Mouse (Mus musculus) spleen, embryonic (tissue): Measurements from ENCODE around the gene Commd6.

Experiments
- CTCF ChIA-PET: fragments of 350-600 bp; sonication (Branson Sonifier 250); formaldehyde crosslinking; loops from one replicate; lab custom pipeline; 2022; lab: Charles Lee

Commd6 gene

GRCm38 (mm10) chr14:101640153-101640843 is at the start of gene Commd6:
Commd6 (minus strand) TSS chr14:101640686.
- CTCF ChIA-PET = interaction anchor here (1.1 kb wide), 1 partner anchor 32 kb away, joined by 7 read pairs; no protein-coding TSS in a partner anchor

- CTCF ChIA-PET = no interaction called here
Observed at GRCm38 (mm10) chr14:101688406-101688805, 47.9 kb upstream of the Commd6 start.

- CTCF ChIA-PET = interaction anchor here (0.6 kb wide), 1 partner anchor 20 kb away, joined by 3 read pairs; no protein-coding TSS in a partner anchor
Observed at GRCm38 (mm10) chr14:101687696-101688095, 47.2 kb upstream of the Commd6 start.

- CTCF ChIA-PET = interaction anchor here (2.2 kb wide), 1 partner anchor 19 kb away, joined by 8 read pairs; the partner anchor contains the start of gene Uchl3
Observed at GRCm38 (mm10) chr14:101672226-101672625, 31.7 kb upstream of the Commd6 start.

- CTCF ChIA-PET = no interaction called here
Observed at GRCm38 (mm10) chr14:101668626-101669025, 28.1 kb upstream of the Commd6 start.

GRCm38 (mm10) chr14:101666536-101666935 is 26.1 kb upstream of the Commd6 start:
- CTCF ChIA-PET = interaction anchor here (0.7 to 0.9 kb wide), 2 partner anchors 9 to 39 kb away, joined by 3 to 5 read pairs; no protein-coding TSS in a partner anchor

GRCm38 (mm10) chr14:101666056-101666455 is 25.6 kb upstream of the Commd6 start:
- CTCF ChIA-PET = interaction anchor here (0.7 to 0.9 kb wide), 2 partner anchors 8 to 39 kb away, joined by 3 to 5 read pairs; no protein-coding TSS in a partner anchor

GRCm38 (mm10) chr14:101664274-101664673 is 23.8 kb upstream of the Commd6 start:
- CTCF ChIA-PET = no interaction called here

GRCm38 (mm10) chr14:101661654-101662412 is 21.3 kb upstream of the Commd6 start:
- CTCF ChIA-PET = interaction anchor here (0.6 to 0.7 kb wide), 3 partner anchors 64 to 1962 kb away, joined by 4 to 43 read pairs (median 7); no protein-coding TSS in a partner anchor

GRCm38 (mm10) chr14:101656307-101656706 is 15.8 kb upstream of the Commd6 start:
- CTCF ChIA-PET = interaction anchor here (1.1 kb wide), 1 partner anchor 14 kb away, joined by 3 read pairs; no protein-coding TSS in a partner anchor

GRCm38 (mm10) chr14:101654526-101654909 is 14.0 kb upstream of the Commd6 start:
- CTCF ChIA-PET = no interaction called here

GRCm38 (mm10) chr14:101653581-101654525 is 13.4 kb upstream of the Commd6 start, which contains the start of gene Uchl3:
Uchl3 (plus strand) TSS chr14:101653967.
- CTCF ChIA-PET = interaction anchor here (1.1 kb wide), 1 partner anchor 18 kb away, joined by 8 read pairs; no protein-coding TSS in a partner anchor

GRCm38 (mm10) chr14:101652571-101652970 is 12.1 kb upstream of the Commd6 start:
- CTCF ChIA-PET = no interaction called here

GRCm38 (mm10) chr14:101650551-101650950 is 10.1 kb upstream of the Commd6 start:
- CTCF ChIA-PET = no interaction called here

GRCm38 (mm10) chr14:101644948-101645347 is 4.5 kb upstream of the Commd6 start:
- CTCF ChIA-PET = no interaction called here

- CTCF ChIA-PET = no interaction called here
Observed at GRCm38 (mm10) chr14:101637381-101637780, 3.1 kb downstream of the Commd6 start.

GRCm38 (mm10) chr14:101635765-101636164 is 4.7 kb downstream of the Commd6 start:
- CTCF ChIA-PET = interaction anchor here (0.7 kb wide), 1 partner anchor 100 kb away, joined by 3 read pairs; no protein-coding TSS in a partner anchor

- CTCF ChIA-PET = no interaction called here
Observed at GRCm38 (mm10) chr14:101630548-101630947, 9.9 kb downstream of the Commd6 start.

- CTCF ChIA-PET = no interaction called here
Observed at GRCm38 (mm10) chr14:101617680-101618079, 22.8 kb downstream of the Commd6 start.

- CTCF ChIA-PET = no interaction called here
Observed at GRCm38 (mm10) chr14:101616178-101616577, 24.3 kb downstream of the Commd6 start.

GRCm38 (mm10) chr14:101613206-101613605 is 27.3 kb downstream of the Commd6 start:
- CTCF ChIA-PET = no interaction called here
